Mouse (Mus musculus) MEL (cell line): Measurements from ENCODE around the gene Grin2d.

Source experiments
- CTCF ChIP-seq, 3 experiments: IDR thresholded peaks in 2 of 3; conservative IDR thresholded peaks in 1 of 3; 2 replicates each; pipeline ENCODE4 v1.5.1; 2011 to 2012; ENCODE audit warnings: low read length in 3 of 3, low read depth in 2 of 3, mild to moderate bottlenecking in 2 of 3, improper control_type of control experiment in 1 of 3, inconsistent platforms in 1 of 3, mixed read lengths in 1 of 3, moderate library complexity in 1 of 3; ENCODE audit not compliant: control insufficient read depth in 1 of 3, insufficient read depth in 1 of 3, poor library complexity in 1 of 3, severe bottlenecking in 1 of 3
- GABPA ChIP-seq: IDR thresholded peaks from 2 replicates; pipeline ENCODE4 v1.6.1; 2012; ENCODE audit warnings: low read depth, mild to moderate bottlenecking, inconsistent platforms, low read length, improper control_type of control experiment, moderate library complexity
- MAX ChIP-seq: IDR thresholded peaks from 2 replicates; pipeline ENCODE4 v1.6.1; 2011; ENCODE audit warnings: low read length, improper control_type of control experiment
- ZKSCAN1 ChIP-seq: IDR thresholded peaks from 2 replicates; pipeline ENCODE4 v1.6.1; 2012; ENCODE audit warnings: low read depth, mild to moderate bottlenecking, inconsistent platforms, low read length, improper control_type of control experiment, moderate library complexity

DNA sequence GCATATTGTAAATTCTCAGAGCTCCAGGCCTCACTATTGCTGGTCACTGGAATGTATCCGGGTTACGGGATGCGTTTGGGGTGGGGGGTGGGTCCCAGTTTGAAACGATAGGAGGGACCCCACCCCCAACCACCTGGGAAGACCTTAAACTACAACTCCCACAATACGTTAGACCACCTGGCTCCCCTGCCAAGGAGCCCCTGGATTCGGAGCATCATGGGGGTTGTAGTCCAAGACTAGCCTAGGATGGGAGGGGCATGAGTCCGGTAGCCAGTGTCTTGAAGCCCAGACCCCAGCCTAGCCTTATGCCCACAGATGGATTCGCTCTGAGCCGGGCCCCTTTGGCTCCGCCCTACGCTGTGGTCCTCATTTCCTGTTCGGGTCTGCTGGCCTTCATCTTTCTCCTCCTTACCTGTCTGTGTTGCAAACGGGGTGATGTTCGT, 92.0 kb downstream of the Grin2d start:
- TF ChIP-seq GABPA = no peak
- TF ChIP-seq MAX = no peak
- no peak for TF ChIP-seq ZKSCAN1
- TF ChIP-seq CTCF (IDR thresholded peaks at IDR 0.05 in 2 of 3, conservative IDR thresholded peaks at IDR 0.05 in 1 of 3; ENCODE audit: control insufficient read depth in 1 of 3, insufficient read depth in 1 of 3, low read depth in 2 of 3, low read length in 3 of 3, poor library complexity in 1 of 3, severe bottlenecking in 1 of 3) = no peak
